Mouse (Mus musculus): ENCODE measurements around the gene 1700022I11Rik.

1700022I11Rik gene

DNA sequence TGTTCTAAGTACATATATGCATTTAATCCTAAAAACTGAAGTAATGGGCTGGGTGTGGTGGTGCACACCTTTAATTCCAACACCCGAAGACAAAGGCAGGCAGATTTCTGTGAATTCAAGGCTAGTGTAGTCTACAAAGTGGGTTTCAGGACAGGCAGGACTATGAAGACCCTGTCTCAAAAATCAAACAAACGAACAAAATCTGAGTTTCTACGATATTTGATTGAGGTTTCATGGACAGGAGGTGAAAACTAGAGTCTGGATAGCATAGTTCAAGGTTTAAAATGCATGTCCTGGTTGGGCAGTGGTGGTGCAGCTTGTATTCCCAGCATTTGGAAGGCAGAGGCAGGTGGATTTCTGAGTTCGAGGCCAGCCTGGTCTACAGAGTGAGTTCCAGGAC is at the start of gene 1700022I11Rik:
Gene 1700022I11Rik, plus strand, starts transcription at position 301 of the 400 bp plus-strand sequence.
- no peak for DNase-seq (ENCODE audit: inconsistent ontology term)

DNA sequence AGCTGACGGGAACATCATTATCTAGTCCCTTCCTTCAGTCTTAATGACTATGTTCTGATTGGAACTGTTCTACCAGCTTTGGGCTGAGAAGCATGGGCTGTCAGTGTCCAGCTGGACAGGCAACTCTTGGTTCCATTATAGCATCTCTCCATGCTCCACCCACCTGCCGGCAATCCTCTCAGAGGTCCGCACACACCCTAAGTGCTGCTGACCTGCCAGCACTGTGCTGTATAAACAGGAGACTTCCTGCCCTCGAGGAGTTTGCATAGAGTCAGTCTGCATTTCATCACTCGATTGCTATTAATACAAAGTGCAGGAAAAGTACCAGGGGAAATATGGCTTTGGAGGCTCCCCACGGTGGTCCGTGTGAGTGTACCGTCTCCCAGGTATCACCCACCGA is 48.7 kb upstream of the 1700022I11Rik start:
- DNase-seq (ENCODE audit: inconsistent ontology term): no peak

DNA sequence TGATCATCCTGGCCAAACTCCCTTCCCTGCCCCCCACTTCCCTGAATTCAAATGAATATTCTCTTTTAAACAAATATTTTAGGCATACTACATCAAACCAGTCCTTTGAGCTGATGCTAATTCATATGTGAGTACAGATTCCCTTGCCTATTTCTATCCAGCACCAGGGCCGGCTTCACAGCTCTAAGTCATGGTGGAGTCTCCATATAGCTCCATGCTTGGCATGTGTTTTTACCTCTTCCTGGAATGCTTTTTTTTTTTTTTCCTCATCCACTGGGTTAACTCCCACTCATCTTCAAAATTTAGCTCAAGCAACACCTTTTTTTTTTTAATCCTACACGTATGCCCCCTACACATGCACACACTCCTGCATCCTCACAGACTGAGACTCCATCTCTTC is 47.9 kb upstream of the 1700022I11Rik start:
- DNase-seq (ENCODE audit: inconsistent ontology term): no peak

DNA sequence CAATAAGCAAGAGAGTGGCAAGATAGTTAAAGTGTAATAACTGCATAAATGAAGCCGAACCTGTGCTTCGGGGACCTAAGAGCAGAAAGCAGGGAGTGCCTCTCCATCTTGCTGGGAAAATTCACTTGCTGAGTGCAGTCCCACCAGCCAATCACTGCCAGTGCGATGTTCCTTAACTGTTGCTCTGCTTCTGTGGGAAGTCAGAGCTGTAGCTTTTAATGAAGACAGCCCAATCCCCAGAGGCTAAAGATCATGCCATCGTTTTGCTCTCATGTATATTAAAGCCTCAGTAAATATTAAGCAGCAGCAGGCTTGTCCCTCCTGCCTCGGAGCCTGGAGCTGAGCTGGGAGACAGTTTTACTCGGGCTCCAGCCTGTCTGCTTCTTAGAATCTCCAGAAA is 47.3 kb upstream of the 1700022I11Rik start:
- DNase-seq (ENCODE audit: inconsistent ontology term): no peak

DNA sequence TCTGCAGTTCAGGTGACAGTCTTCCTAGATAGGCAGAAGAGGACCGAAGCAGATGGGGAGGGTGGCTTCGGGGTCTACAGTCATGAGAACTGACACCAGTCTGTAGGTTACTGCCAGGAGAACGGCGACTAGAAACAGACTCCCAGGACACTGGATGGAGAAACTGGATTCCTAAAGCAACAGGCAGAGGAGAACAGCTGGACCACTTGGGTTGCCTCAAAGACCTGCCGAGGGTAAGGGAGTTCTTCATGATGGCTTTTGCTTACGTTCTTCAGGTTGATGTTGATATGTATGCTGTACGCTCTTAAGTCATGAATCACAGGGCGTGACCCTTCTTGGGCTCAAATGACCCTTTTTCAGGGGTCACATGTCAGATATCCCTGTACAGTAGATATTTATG is 46.9 kb upstream of the 1700022I11Rik start:
- DNase-seq (ENCODE audit: inconsistent ontology term): no peak

- DNase-seq (ENCODE audit: inconsistent ontology term): no peak
Observed at GRCm38 (mm10) chr4:42924095-42924710, 45.2 kb upstream of the 1700022I11Rik start.

- no peak for DNase-seq (ENCODE audit: inconsistent ontology term)
Observed at GRCm38 (mm10) chr4:42928209-42928608, 41.2 kb upstream of the 1700022I11Rik start.

- no peak for DNase-seq (ENCODE audit: inconsistent ontology term)
Observed at GRCm38 (mm10) chr4:42928952-42929351, 40.5 kb upstream of the 1700022I11Rik start.

DNA sequence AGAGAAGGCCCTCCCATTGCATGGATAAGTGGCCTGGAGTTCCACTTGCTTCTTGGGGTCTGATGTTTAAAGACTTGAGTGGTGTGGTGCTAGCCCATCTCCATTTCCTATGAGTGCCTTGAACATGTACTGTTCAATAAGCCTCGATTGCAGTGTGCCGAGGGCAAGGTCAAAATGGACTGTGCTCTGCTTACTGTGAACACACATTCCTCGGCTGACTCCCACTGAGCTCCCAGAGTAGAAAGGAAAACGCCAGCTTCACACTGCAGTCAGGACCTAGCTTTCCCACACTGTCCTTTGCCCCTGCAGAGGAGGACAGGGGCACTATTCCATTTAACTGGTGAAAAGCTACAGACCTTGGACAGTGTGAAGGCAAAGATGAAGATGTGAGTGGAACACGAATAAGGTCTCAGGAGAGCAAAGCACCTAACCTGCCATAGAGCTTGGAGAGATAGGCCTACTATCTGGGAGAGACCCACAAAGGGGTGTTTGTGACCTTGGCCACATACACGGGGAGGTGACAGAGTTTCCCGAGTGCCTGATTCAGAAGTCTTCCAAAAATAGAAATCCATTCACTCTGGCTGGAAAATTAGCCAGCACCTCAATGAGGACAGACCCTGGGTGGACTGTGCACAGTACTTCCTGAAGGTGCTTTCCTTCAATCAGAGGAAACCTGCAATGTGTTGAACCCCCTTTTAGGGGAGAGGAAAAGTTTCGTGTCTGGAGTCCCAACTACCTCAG is 37.0 kb upstream of the 1700022I11Rik start:
- DNase-seq (ENCODE audit: inconsistent ontology term): no peak

GRCm38 (mm10) chr4:42933630-42934029 is 35.8 kb upstream of the 1700022I11Rik start:
- DNase-seq (ENCODE audit: inconsistent ontology term): peak; percentile 53

GRCm38 (mm10) chr4:42941396-42941795 is 28.0 kb upstream of the 1700022I11Rik start:
- DNase-seq (ENCODE audit: inconsistent ontology term): no peak

GRCm38 (mm10) chr4:42943341-42943740 is 26.1 kb upstream of the 1700022I11Rik start:
- DNase-seq (ENCODE audit: inconsistent ontology term): no peak

GRCm38 (mm10) chr4:42944185-42944584 is 25.2 kb upstream of the 1700022I11Rik start:
- no peak for DNase-seq (ENCODE audit: inconsistent ontology term)

GRCm38 (mm10) chr4:42945043-42945442 is 24.4 kb upstream of the 1700022I11Rik start:
- DNase-seq (ENCODE audit: inconsistent ontology term): no peak

DNA sequence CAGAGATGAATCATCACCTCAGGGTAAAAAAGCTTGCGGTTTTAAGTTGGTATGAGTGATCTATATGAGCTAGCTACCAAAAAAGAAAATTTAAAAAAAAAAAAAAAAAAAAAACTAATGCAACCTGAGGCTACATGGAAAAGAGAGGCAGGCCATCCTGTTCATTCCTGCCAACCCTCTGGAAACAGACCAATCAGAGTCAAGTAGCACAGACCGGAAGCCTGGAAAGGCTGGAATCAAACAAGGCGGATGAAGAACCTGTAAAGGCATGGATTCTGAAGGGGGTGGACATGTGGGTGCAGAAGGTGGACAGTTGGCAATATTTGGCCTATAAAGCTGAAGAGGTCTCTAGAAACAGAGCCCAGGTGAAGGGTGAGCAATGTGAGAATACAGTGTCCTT is 24.0 kb upstream of the 1700022I11Rik start:
- no peak for DNase-seq (ENCODE audit: inconsistent ontology term)

DNA sequence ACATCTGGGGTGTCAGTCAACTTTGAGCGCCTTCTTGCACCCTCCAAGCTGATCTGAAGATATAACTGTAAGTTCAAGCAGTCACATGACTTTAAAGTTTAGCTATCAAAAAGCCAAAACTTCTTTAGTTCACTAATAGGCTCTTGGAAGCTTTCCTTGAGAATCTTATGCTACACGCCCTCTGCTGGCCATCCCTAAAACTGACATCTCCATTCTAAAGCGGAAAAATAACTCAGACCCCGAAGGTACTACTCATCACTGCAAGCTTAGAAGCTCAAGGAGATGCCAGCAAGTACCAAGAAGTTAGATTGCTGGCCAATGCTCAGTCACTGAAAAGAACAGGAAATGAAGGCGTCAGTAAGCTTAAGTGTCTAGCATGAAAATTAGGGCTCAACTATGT is 23.5 kb upstream of the 1700022I11Rik start:
- DNase-seq (ENCODE audit: inconsistent ontology term): no peak

GRCm38 (mm10) chr4:42946733-42947290 is 22.6 kb upstream of the 1700022I11Rik start:
- DNase-seq (ENCODE audit: inconsistent ontology term): no peak

GRCm38 (mm10) chr4:42948527-42948926 is 20.9 kb upstream of the 1700022I11Rik start:
- no peak for DNase-seq (ENCODE audit: inconsistent ontology term)

DNA sequence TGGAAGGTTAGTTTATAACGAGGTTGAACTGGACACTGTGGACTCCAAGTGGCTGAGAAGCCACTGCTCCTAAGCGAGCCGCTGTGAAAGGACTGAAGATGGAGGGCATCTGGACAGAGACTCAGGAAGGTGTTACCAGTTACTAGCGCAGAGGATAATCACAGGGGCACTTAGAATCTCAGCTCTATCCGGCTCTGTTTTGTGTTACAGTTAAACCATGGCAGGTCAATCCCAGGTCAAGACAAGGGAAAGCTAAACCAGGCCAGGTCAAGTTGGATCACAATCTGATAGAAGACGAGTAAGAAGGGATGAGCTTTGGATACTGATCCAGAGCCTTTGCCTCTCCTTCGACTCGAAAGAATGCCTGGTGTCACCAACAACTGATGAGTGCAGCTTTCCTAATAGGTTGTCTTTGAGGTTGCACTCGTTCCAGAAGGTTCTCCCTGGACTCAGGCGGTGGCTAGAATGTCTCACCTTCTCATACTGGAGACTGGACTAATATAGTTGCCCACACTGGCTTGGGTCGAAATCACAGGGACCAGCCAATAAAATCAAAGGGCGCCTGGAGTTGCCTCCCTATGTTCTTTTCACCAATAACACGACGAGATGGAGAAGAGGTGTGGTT is 20.2 kb upstream of the 1700022I11Rik start:
- DNase-seq (ENCODE audit: inconsistent ontology term): no peak

DNA sequence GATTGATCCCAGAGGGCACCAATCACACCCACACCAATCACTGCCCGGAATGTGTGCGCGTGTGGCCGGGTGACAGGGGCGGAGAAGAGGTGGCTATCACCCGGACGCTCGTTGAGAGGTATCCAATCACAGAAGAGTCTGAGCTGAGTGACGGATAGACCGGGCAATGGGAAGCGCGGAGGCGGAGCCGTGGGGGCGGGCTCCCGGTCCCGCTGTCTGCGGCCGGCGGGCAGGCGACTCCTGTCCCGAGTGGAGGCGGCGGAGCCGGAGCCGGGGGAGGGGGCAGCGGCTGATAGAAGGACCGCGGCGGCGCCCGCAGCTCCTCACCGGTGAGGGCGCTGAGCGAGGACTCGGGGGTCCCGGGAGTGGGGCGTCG is 19.7 kb upstream of the 1700022I11Rik start, which contains the start of gene Dnajb5:
Gene Dnajb5, plus strand, starts transcription at position 139 of the 376 bp plus-strand sequence.
- DNase-seq (ENCODE audit: inconsistent ontology term): peak; percentile 99

DNA sequence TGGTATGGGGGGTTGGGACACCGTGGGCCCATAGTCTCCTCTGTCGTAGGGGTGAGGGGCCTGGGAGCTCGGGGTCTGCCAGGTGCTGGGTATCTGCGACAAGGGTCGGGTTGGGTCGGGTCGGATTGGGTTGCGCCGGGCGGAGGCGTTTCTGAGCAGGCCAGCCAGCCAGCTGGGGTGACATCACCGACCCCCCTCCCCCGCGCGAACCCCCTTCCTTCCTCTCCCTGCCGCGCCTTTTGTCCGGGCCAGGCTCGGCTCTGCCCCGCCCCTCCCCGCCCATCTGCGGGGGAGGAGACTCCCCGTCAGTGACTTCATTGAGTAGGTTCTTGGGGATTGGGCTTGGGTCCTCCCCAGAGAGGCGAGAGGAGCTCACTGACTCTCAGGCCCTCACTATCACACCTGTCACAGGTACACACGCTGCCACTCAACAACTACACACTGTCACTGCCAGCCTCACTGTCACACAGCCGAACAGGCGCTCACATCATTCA is 19.3 kb upstream of the 1700022I11Rik start:
- DNase-seq (ENCODE audit: inconsistent ontology term): peak; percentile 98
